In the genomic region with DNA sequence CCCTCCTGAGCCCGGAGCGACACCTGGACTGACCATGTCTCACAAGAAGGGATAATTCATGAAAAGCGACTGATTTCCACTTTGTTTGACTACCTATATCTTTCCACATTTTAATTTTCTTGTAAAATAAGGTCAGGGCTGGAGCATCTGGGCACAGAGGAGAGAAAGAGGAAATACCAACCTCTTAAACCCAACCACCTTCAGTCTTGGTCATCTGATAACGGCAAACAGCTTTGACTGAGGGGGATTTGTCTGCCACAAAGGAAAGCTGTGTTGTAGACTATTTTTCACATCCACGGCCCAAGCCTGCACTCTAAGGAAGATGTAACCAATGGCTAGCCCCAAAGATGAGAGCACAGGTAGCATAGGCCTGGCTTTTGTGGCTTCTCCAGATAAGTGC, we compare ENCODE assay signal across 17 mouse cellular contexts.
"Had no signal": no experiment of that assay in that cellular context is flagged by ENCODE, and none has a peak within 500 bp of the region (broad histone marks: within the 10 kb centered on the region; RNA-seq: fewer than 3 reads in every experiment).

No protein-coding gene starts in this region.

- H3K27ac ChIP-seq: neural tube, embryonic 12.5 days; neural tube, embryonic 13.5 days; neural tube, embryonic 15.5 days; stomach, embryonic 15.5 days; stomach, postnatal 0 days had no signal

- DNase-seq: retina, postnatal 1 day; right cerebral cortex, adult 18-20 months; right cerebral cortex, postnatal 14 days; right cerebral cortex, postnatal 25 days; right cerebral cortex, postnatal 4 days; spleen, adult 18-20 months; thymus, adult 18-20 months; thymus, adult 2 months; thymus, postnatal 14 days; thymus, postnatal 25 days; thymus, postnatal 36 days; thymus, postnatal 4 days had no signal

- H3K4me1 ChIP-seq: stomach, embryonic 15.5 days had no signal

- H3K9me3 ChIP-seq: neural tube, embryonic 12.5 days; neural tube, embryonic 13.5 days; neural tube, embryonic 15.5 days; stomach, embryonic 15.5 days had no signal

- H3K4me2 ChIP-seq: neural tube, embryonic 12.5 days; neural tube, embryonic 13.5 days; neural tube, embryonic 15.5 days; stomach, embryonic 15.5 days had no signal

- H3K36me3 ChIP-seq: neural tube, embryonic 12.5 days; neural tube, embryonic 13.5 days; neural tube, embryonic 15.5 days; stomach, embryonic 15.5 days had no signal

- H3K9ac ChIP-seq: neural tube, embryonic 12.5 days; neural tube, embryonic 13.5 days; neural tube, embryonic 15.5 days; stomach, embryonic 15.5 days had no signal

- H3K4me3 ChIP-seq: neural tube, embryonic 12.5 days; neural tube, embryonic 13.5 days; neural tube, embryonic 15.5 days; stomach, embryonic 15.5 days had no signal

- H3K27me3 ChIP-seq: neural tube, embryonic 12.5 days; neural tube, embryonic 15.5 days; stomach, embryonic 15.5 days had no signal
